Mouse (Mus musculus) megakaryocyte, embryonic 14.5 days (primary cell): Measurements from ENCODE around the gene Nudt13. TPM values are rescaled to one million over a fixed set of nuclear protein-coding genes. Genes with fewer than 3 reads are reported as not detected.

Experiments
- H3K27me3 ChIP-seq: replicated peaks from 2 replicates; pipeline ENCODE3; 2012; ENCODE audit warnings: inconsistent platforms
- H3K36me3 ChIP-seq: replicated peaks from 2 replicates; pipeline ENCODE3; 2012; ENCODE audit warnings: low read length, inconsistent platforms, mixed read lengths
- H3K4me1 ChIP-seq: 2 replicates; pipeline ENCODE4 v1.6.1; 2012; ENCODE audit warnings: inconsistent platforms
- H3K4me3 ChIP-seq: replicated peaks from 2 replicates; pipeline ENCODE3; 2012; ENCODE audit warnings: moderate library complexity, mild to moderate bottlenecking, inconsistent platforms
- H3K9me3 ChIP-seq: 2 replicates; pipeline ENCODE4 v1.6.1; 2012; ENCODE audit warnings: inconsistent platforms
- FLI1 ChIP-seq: IDR thresholded peaks from 2 replicates; pipeline ENCODE4 v1.6.1; 2012; ENCODE audit warnings: low read length, inconsistent platforms, mixed read lengths
- GATA1 ChIP-seq: IDR thresholded peaks from 3 replicates; pipeline ENCODE4 v1.6.1; 2012; ENCODE audit warnings: mixed read lengths, low read length, inconsistent platforms, borderline replicate concordance
- polyA plus RNA-seq: library from polyadenylated mRNA; stranded (reverse); fragments of >175 nt; gene quantifications from 2 replicates; pipeline ENCODE4 v1.2.3, GENCODE M21; 2012; ENCODE audit warnings: low replicate concordance; ENCODE audit not compliant: insufficient read depth

Gene Nudt13
- polyA plus RNA-seq, 1 experiment = 1.4 TPM

GRCm38 (mm10) chr14:20328474-20328873 is 34.0 kb downstream of the Nudt13 start:
- Histone ChIP-seq H3K4me3 (no peak overlapping the region), H3K9me3 (no peaks in the 10 kb centered on the region), H3K27me3 (no peaks in the 10 kb centered on the region), H3K4me1 (peaks cover 5% of the 10 kb centered on the region; the same call in 1 of the 2 replicates), H3K36me3 (peaks cover 91% of the 10 kb centered on the region)
- TF ChIP-seq FLI1 (no peak), GATA1 (no peak)

- H3K36me3 ChIP-seq = peaks cover 95% of the 10 kb centered on the region
- no peak overlapping the region for H3K4me3 ChIP-seq
- H3K27me3 ChIP-seq = no peaks in the 10 kb centered on the region
- H3K4me1 ChIP-seq = peaks cover 5% of the 10 kb centered on the region; the same call in 1 of the 2 replicates
- TF ChIP-seq FLI1 (no peak), GATA1 (no peak)
- no peaks in the 10 kb centered on the region for H3K9me3 ChIP-seq
Measured at GRCm38 (mm10) chr14:20331316-20331715, 36.8 kb downstream of the Nudt13 start.

GRCm38 (mm10) chr14:20339415-20339814 is 44.9 kb downstream of the Nudt13 start:
- peaks cover 28% of the 10 kb centered on the region for H3K4me1 ChIP-seq
- peaks cover 81% of the 10 kb centered on the region for H3K36me3 ChIP-seq
- no peaks in the 10 kb centered on the region for H3K9me3 ChIP-seq
- TF ChIP-seq FLI1 = no peak
- TF ChIP-seq GATA1 = no peak
- no peaks in the 10 kb centered on the region for H3K27me3 ChIP-seq
- no peak overlapping the region for H3K4me3 ChIP-seq

GRCm38 (mm10) chr14:20340149-20340548 is 45.7 kb downstream of the Nudt13 start:
- TF ChIP-seq FLI1 = no peak
- no peak for TF ChIP-seq GATA1
- no peak overlapping the region for H3K4me3 ChIP-seq
- H3K36me3 ChIP-seq = peaks cover 81% of the 10 kb centered on the region

GRCm38 (mm10) chr14:20340866-20341265 is 46.4 kb downstream of the Nudt13 start:
- Histone ChIP-seq H3K27me3 (no peaks in the 10 kb centered on the region), H3K4me3 (peak overlapping the region; percentile 59), H3K9me3 (no peaks in the 10 kb centered on the region), H3K36me3 (peaks cover 81% of the 10 kb centered on the region), H3K4me1 (peaks cover 42% of the 10 kb centered on the region)
- TF ChIP-seq FLI1 (no peak), GATA1 (no peak)

More at GRCm38 (mm10) chr14:20340149-20340548, 45.7 kb downstream of the Nudt13 start:
- Histone ChIP-seq H3K4me1 (peaks cover 35% of the 10 kb centered on the region), H3K27me3 (no peaks in the 10 kb centered on the region), H3K9me3 (no peaks in the 10 kb centered on the region)

GRCm38 (mm10) chr14:20345885-20346284 is 51.4 kb downstream of the Nudt13 start:
- H3K4me3 ChIP-seq = no peak overlapping the region
- peaks cover 48% of the 10 kb centered on the region for H3K4me1 ChIP-seq
- TF ChIP-seq FLI1 (no peak), GATA1 (no peak)
- H3K36me3 ChIP-seq = peaks cover 52% of the 10 kb centered on the region
- H3K27me3 ChIP-seq = no peaks in the 10 kb centered on the region
- H3K9me3 ChIP-seq = no peaks in the 10 kb centered on the region

GRCm38 (mm10) chr14:20347441-20347990 is 53.0 kb downstream of the Nudt13 start:
- peaks cover 46% of the 10 kb centered on the region for H3K4me1 ChIP-seq
- H3K36me3 ChIP-seq = peaks cover 50% of the 10 kb centered on the region
- H3K9me3 ChIP-seq = no peaks in the 10 kb centered on the region
- TF ChIP-seq GATA1 (no peak), FLI1 (no peak)
- H3K4me3 ChIP-seq = peak overlapping the region; percentile 97
- H3K27me3 ChIP-seq = no peaks in the 10 kb centered on the region

GRCm38 (mm10) chr14:20347991-20348541 is 53.6 kb downstream of the Nudt13 start, which contains the start of the genes Ecd and Fam149b:
Gene Ecd, minus strand, starts transcription at chr14:20348121.
Gene Fam149b, plus strand, starts transcription at chr14:20348162.
- Histone ChIP-seq H3K36me3 (peaks cover 50% of the 10 kb centered on the region), H3K27me3 (no peaks in the 10 kb centered on the region), H3K9me3 (no peaks in the 10 kb centered on the region), H3K4me1 (peaks cover 46% of the 10 kb centered on the region), H3K4me3 (peak within 1 kb of the TSS; percentile 97)
- TF ChIP-seq GATA1 (no peak), FLI1 (0 out of 2 replicates have a peak, but pooled peaks have one; percentile 24)

- Histone ChIP-seq H3K4me1 (peaks cover 7% of the 10 kb centered on the region), H3K4me3 (peak overlapping the region; percentile 42), H3K9me3 (no peaks in the 10 kb centered on the region), H3K27me3 (no peaks in the 10 kb centered on the region), H3K36me3 (peaks cover 96% of the 10 kb centered on the region)
- TF ChIP-seq FLI1 (no peak), GATA1 (no peak)
Measured at GRCm38 (mm10) chr14:20363230-20363629, 68.7 kb downstream of the Nudt13 start.

Other genes with a start within 250 kb of the Nudt13 start
- gene Saysd1, start 156.2 kb upstream of the Nudt13 start, polyA plus RNA-seq = 9.9 and 29.2 TPM in 2 replicates
- 13.5 and 15.9 TPM in 2 replicates for gene Kcnk5, start 112.9 kb upstream of the Nudt13 start, polyA plus RNA-seq
- gene Kcnk16, start 25.5 kb upstream of the Nudt13 start, polyA plus RNA-seq = not detected in 2 replicates
- gene Ecd, start 53.4 kb downstream of the Nudt13 start, polyA plus RNA-seq = 1.1 and 13.8 TPM in 2 replicates
- 13.7 and 15.8 TPM in 2 replicates for gene Fam149b, start 53.5 kb downstream of the Nudt13 start, polyA plus RNA-seq
- 34.4 and 53.3 TPM in 2 replicates for gene Dnajc9, start 94.2 kb downstream of the Nudt13 start, polyA plus RNA-seq
- 17.7 and 18.6 TPM in 2 replicates for gene Mrps16, start 98.9 kb downstream of the Nudt13 start, polyA plus RNA-seq
- not detected in 2 replicates for gene Cfap70, start 157.5 kb downstream of the Nudt13 start, polyA plus RNA-seq
- 37.0 and 167 TPM in 2 replicates for gene Anxa7, start 185.4 kb downstream of the Nudt13 start, polyA plus RNA-seq
- not detected in 2 replicates for gene Mss51, start 202.2 kb downstream of the Nudt13 start, polyA plus RNA-seq